Mouse (Mus musculus) erythroblast, embryonic 14.5 days (primary cell): ENCODE results near the gene Krr1. TPM values are rescaled to one million over a fixed set of nuclear protein-coding genes. Genes with fewer than 3 reads are reported as not detected.

Source experiments
- H3K27me3 ChIP-seq: 2 replicates; pipeline ENCODE4 v1.6.1; 2012; ENCODE audit warnings: inconsistent platforms; ENCODE audit not compliant: control insufficient read depth
- H3K36me3 ChIP-seq: 2 replicates; pipeline ENCODE4 v1.6.1; 2012; ENCODE audit warnings: mild to moderate bottlenecking, inconsistent platforms; ENCODE audit not compliant: control insufficient read depth
- H3K4me1 ChIP-seq: 2 replicates; pipeline ENCODE4 v1.6.1; 2012; ENCODE audit warnings: inconsistent platforms; ENCODE audit not compliant: control insufficient read depth
- H3K4me3 ChIP-seq: replicated peaks from 2 replicates; pipeline ENCODE3; 2012; ENCODE audit warnings: moderate library complexity, mild to moderate bottlenecking, inconsistent platforms
- H3K9me3 ChIP-seq: 2 replicates; pipeline ENCODE4 v1.6.1; 2012; ENCODE audit warnings: low read length, inconsistent platforms, mixed read lengths; ENCODE audit not compliant: control insufficient read depth
- GATA1 ChIP-seq: IDR thresholded peaks from 2 replicates; pipeline ENCODE4 v1.6.1; 2012; ENCODE audit warnings: low read length, inconsistent platforms, mixed read lengths
- TAL1 ChIP-seq: IDR thresholded peaks from 3 replicates; pipeline ENCODE4 v1.6.1; 2012; ENCODE audit warnings: low read length, inconsistent platforms, mixed read lengths
- polyA plus RNA-seq: library from polyadenylated mRNA; stranded (reverse); fragments of >175 nt; gene quantifications from 2 replicates; pipeline ENCODE4 v1.2.3, GENCODE M21; 2012

Krr1 gene
- polyA plus RNA-seq, 1 experiment = 0.08 TPM

- Histone ChIP-seq H3K4me3 (no peak overlapping the region), H3K4me1 (no peaks in the 10 kb centered on the region), H3K27me3 (no peaks in the 10 kb centered on the region), H3K9me3 (no peaks in the 10 kb centered on the region), H3K36me3 (no peaks in the 10 kb centered on the region)
- TF ChIP-seq GATA1 = no peak
- no peak for TF ChIP-seq TAL1
Observed at GRCm38 (mm10) chr10:111936491-111937145, 35.8 kb upstream of the Krr1 start.

GRCm38 (mm10) chr10:111937146-111937534, 35.3 kb upstream of the Krr1 start:
- no peaks in the 10 kb centered on the region for H3K4me1 ChIP-seq
- no peak overlapping the region for H3K4me3 ChIP-seq
- H3K36me3 ChIP-seq = no peaks in the 10 kb centered on the region
- H3K27me3 ChIP-seq = no peaks in the 10 kb centered on the region
- TF ChIP-seq GATA1 (no peak), TAL1 (no peak)
- H3K9me3 ChIP-seq = no peaks in the 10 kb centered on the region

- Histone ChIP-seq H3K4me3 (no peak overlapping the region), H3K9me3 (no peaks in the 10 kb centered on the region), H3K4me1 (no peaks in the 10 kb centered on the region), H3K27me3 (no peaks in the 10 kb centered on the region), H3K36me3 (no peaks in the 10 kb centered on the region)
- no peak for TF ChIP-seq TAL1
- no peak for TF ChIP-seq GATA1
Observed at GRCm38 (mm10) chr10:111943026-111943425, 29.4 kb upstream of the Krr1 start.

- H3K4me1 ChIP-seq = no peaks in the 10 kb centered on the region
- TF ChIP-seq GATA1 (no peak), TAL1 (no peak)
- no peaks in the 10 kb centered on the region for H3K27me3 ChIP-seq
- H3K4me3 ChIP-seq = no peak overlapping the region
- H3K9me3 ChIP-seq = no peaks in the 10 kb centered on the region
- H3K36me3 ChIP-seq = no peaks in the 10 kb centered on the region
Observed at GRCm38 (mm10) chr10:111945563-111945962, 26.9 kb upstream of the Krr1 start.

- H3K36me3 ChIP-seq = no peaks in the 10 kb centered on the region
- H3K27me3 ChIP-seq = no peaks in the 10 kb centered on the region
- no peaks in the 10 kb centered on the region for H3K4me1 ChIP-seq
- H3K9me3 ChIP-seq = no peaks in the 10 kb centered on the region
- H3K4me3 ChIP-seq = no peak overlapping the region
- TF ChIP-seq TAL1 = no peak
- TF ChIP-seq GATA1 = no peak
Observed at GRCm38 (mm10) chr10:111948041-111948440, 24.4 kb upstream of the Krr1 start.

GRCm38 (mm10) chr10:111949008-111949407, 23.5 kb upstream of the Krr1 start:
- no peak overlapping the region for H3K4me3 ChIP-seq
- H3K4me1 ChIP-seq = no peaks in the 10 kb centered on the region
- no peaks in the 10 kb centered on the region for H3K36me3 ChIP-seq
- H3K9me3 ChIP-seq = no peaks in the 10 kb centered on the region
- TF ChIP-seq GATA1 (no peak), TAL1 (no peak)
- H3K27me3 ChIP-seq = no peaks in the 10 kb centered on the region

GRCm38 (mm10) chr10:111955836-111956235, 16.6 kb upstream of the Krr1 start:
- TF ChIP-seq GATA1 = no peak
- no peak for TF ChIP-seq TAL1
- Histone ChIP-seq H3K27me3 (no peaks in the 10 kb centered on the region), H3K4me1 (no peaks in the 10 kb centered on the region), H3K9me3 (no peaks in the 10 kb centered on the region), H3K4me3 (no peak overlapping the region), H3K36me3 (no peaks in the 10 kb centered on the region)

- no peaks in the 10 kb centered on the region for H3K36me3 ChIP-seq
- H3K9me3 ChIP-seq = no peaks in the 10 kb centered on the region
- H3K4me1 ChIP-seq = no peaks in the 10 kb centered on the region
- TF ChIP-seq GATA1 (no peak), TAL1 (no peak)
- H3K27me3 ChIP-seq = no peaks in the 10 kb centered on the region
- no peak overlapping the region for H3K4me3 ChIP-seq
Observed at GRCm38 (mm10) chr10:111957271-111958045, 15.0 kb upstream of the Krr1 start.

- no peaks in the 10 kb centered on the region for H3K36me3 ChIP-seq
- no peaks in the 10 kb centered on the region for H3K9me3 ChIP-seq
- H3K4me1 ChIP-seq = no peaks in the 10 kb centered on the region
- no peak overlapping the region for H3K4me3 ChIP-seq
- no peaks in the 10 kb centered on the region for H3K27me3 ChIP-seq
- TF ChIP-seq GATA1 (no peak), TAL1 (no peak)
Observed at GRCm38 (mm10) chr10:111958046-111958421, 14.4 kb upstream of the Krr1 start.

- Histone ChIP-seq H3K4me1 (no peaks in the 10 kb centered on the region), H3K27me3 (no peaks in the 10 kb centered on the region), H3K36me3 (no peaks in the 10 kb centered on the region), H3K4me3 (no peak overlapping the region), H3K9me3 (no peaks in the 10 kb centered on the region)
- no peak for TF ChIP-seq TAL1
- no peak for TF ChIP-seq GATA1
Observed at GRCm38 (mm10) chr10:111959353-111959752, 13.1 kb upstream of the Krr1 start.
